Mouse (Mus musculus) embryonic fibroblast, embryonic 13.5 days (primary cell): ENCODE measurements around the gene Ppp1r27.

ENCODE experiments used
- CTCF ChIP-seq: IDR thresholded peaks from 2 replicates; pipeline ENCODE4 v1.5.1; 2011; ENCODE audit warnings: mild to moderate bottlenecking, control low read depth, low read length, moderate library complexity, borderline replicate concordance; ENCODE audit not compliant: insufficient read depth
- POLR2A ChIP-seq: IDR thresholded peaks from 2 replicates; pipeline ENCODE4 v1.6.1; 2011; ENCODE audit warnings: low read depth, mild to moderate bottlenecking, control low read depth, low read length, moderate library complexity

- TF ChIP-seq POLR2A (no peak), CTCF (no peak)
These were observed 33.8 kb downstream of the Ppp1r27 start for GRCm38 (mm10) chr11:120517147-120517546.
